ENCODE assay signal across 25 mouse cellular contexts in the genomic region with DNA sequence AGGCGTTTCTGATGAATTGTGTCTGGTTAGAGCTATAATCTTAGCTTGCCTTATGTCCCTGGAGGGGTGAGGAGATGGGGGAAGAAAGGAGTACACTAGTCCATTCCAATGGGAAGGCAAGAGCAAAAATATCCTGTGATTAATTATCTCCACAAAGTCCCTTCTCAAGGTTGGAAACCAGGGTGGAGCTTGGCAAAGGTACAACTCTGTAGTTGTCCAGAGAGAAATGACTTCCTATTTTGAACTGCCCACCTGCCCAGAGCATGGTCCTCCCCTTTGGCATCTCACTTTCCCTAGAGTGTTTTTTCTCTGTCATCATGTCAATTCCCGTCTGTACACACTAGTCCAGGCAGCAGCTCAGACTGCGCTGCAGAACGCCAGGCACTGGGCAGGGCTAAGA. TPM values are rescaled to one million over a fixed set of nuclear protein-coding genes. Genes with fewer than 3 reads are reported as not detected.
A peak's percentile ranks its signal among the peaks of the same experiment; 100 is the strongest.
DNase-seq lines count a peak whose midpoint lies in the region; ATAC-seq and TF ChIP-seq lines count a peak whose summit lies in the region.
"Had no signal": no experiment of that assay in that cellular context is flagged by ENCODE, and none has a peak within 500 bp of the region (broad histone marks: within the 10 kb centered on the region; RNA-seq: fewer than 3 reads in every experiment).

A gene (minus strand): TSS at position 127 of the 400 bp plus-strand sequence.

- no peak for TF ChIP-seq EP300 in lung, postnatal 0 days (IDR thresholded peaks at IDR 0.05)

- H3K36me3 ChIP-seq in midbrain, embryonic 16.5 days (ENCODE audit: control insufficient read depth, insufficient read depth, low read length), result no peaks in the 10 kb centered on the region
- no peaks in the 10 kb centered on the region for H3K36me3 ChIP-seq in midbrain, postnatal 0 days (ENCODE audit: insufficient read depth, low read length)
- H3K36me3 ChIP-seq in lung, postnatal 0 days (ENCODE audit: insufficient read depth, low read length), result no peaks in the 10 kb centered on the region
- H3K36me3 ChIP-seq: forebrain, embryonic 10.5 days; heart, embryonic 15.5 days; hindbrain, embryonic 15.5 days; limb, embryonic 10.5 days had no signal

- DNase-seq in gastrocnemius, postnatal 25 days, result peak; percentile 12
- no peak for DNase-seq in gastrocnemius, adult 8-10 months (ENCODE audit: low spot score in 2 of 2)
- no peak for DNase-seq in midbrain, postnatal 0 days (ENCODE audit: low spot score)
- DNase-seq in lung, postnatal 0 days (ENCODE audit: low spot score), result peak; percentile 18
- no peak for DNase-seq in right cerebral cortex, adult 2 months (ENCODE audit: low spot score in 2 of 2)
- DNase-seq in Muller cell, postnatal 12 days (ENCODE audit: inconsistent ontology term), result no peak
- DNase-seq: cerebellum, postnatal 14 days; forebrain, postnatal 0 days; heart, postnatal 4 days; layer of hippocampus, adult 9-11 months; liver, postnatal 0 days had no signal

- WGBS in midbrain, embryonic 16.5 days, result 94% methylated on average over 4 of the region's 4 CpGs
- 93% methylated on average over 4 of the region's 4 CpGs for WGBS in midbrain, postnatal 0 days
- WGBS in lung, postnatal 0 days, result 53% methylated on average over 4 of the region's 4 CpGs

- no peaks in the 10 kb centered on the region for H3K27me3 ChIP-seq in midbrain, embryonic 16.5 days (ENCODE audit: control insufficient read depth, insufficient read depth, low read depth, low read length)
- no peaks in the 10 kb centered on the region for H3K27me3 ChIP-seq in midbrain, postnatal 0 days (ENCODE audit: insufficient read depth, low read length)
- no peaks in the 10 kb centered on the region for H3K27me3 ChIP-seq in lung, postnatal 0 days (replicated peaks; ENCODE audit: insufficient read depth, low read length)
- H3K27me3 ChIP-seq: heart, embryonic 15.5 days; hindbrain, embryonic 15.5 days; megakaryocyte, embryonic 14.5 days; Patski had no signal

- H3K9me3 ChIP-seq in midbrain, embryonic 16.5 days (replicated peaks; ENCODE audit: control insufficient read depth, low read length, poor library complexity, severe bottlenecking), result no peaks in the 10 kb centered on the region
- H3K9me3 ChIP-seq in midbrain, postnatal 0 days (ENCODE audit: low read length), result no peaks in the 10 kb centered on the region
- H3K9me3 ChIP-seq in lung, postnatal 0 days (ENCODE audit: low read length), result no peaks in the 10 kb centered on the region
- H3K9me3 ChIP-seq: forebrain, embryonic 10.5 days; heart, embryonic 15.5 days; hindbrain, embryonic 15.5 days; limb, embryonic 10.5 days; megakaryocyte, embryonic 14.5 days had no signal

- no peak within 1 kb of the TSS for H3K9ac ChIP-seq in midbrain, embryonic 16.5 days (ENCODE audit: low read depth, low read length)
- H3K9ac ChIP-seq in midbrain, postnatal 0 days (replicated peaks; ENCODE audit: low read length, poor library complexity, severe bottlenecking), result no peak within 1 kb of the TSS
- no peak within 1 kb of the TSS for H3K9ac ChIP-seq in lung, postnatal 0 days (replicated peaks; ENCODE audit: low read depth)
- H3K9ac ChIP-seq: forebrain, postnatal 0 days; heart, embryonic 15.5 days; hindbrain, embryonic 15.5 days; liver, postnatal 0 days had no signal

- no peak within 1 kb of the TSS for H3K4me2 ChIP-seq in midbrain, embryonic 16.5 days (ENCODE audit: low read length)
- no peak within 1 kb of the TSS for H3K4me2 ChIP-seq in midbrain, postnatal 0 days (ENCODE audit: low read depth, low read length, poor library complexity, severe bottlenecking)
- H3K4me2 ChIP-seq in lung, postnatal 0 days (replicated peaks; ENCODE audit: low read depth, low read length), result no peak within 1 kb of the TSS
- H3K4me2 ChIP-seq: heart, embryonic 15.5 days; hindbrain, embryonic 15.5 days had no signal

- H3K27ac ChIP-seq in midbrain, embryonic 16.5 days (ENCODE audit: low read length), result peak within 1 kb of the TSS; percentile 4; the same call in 1 of the 2 replicates
- no peak within 1 kb of the TSS for H3K27ac ChIP-seq in midbrain, postnatal 0 days (ENCODE audit: low read depth, low read length)
- H3K27ac ChIP-seq in lung, postnatal 0 days (ENCODE audit: low read length), result 0 out of 2 replicates have a peak within 1 kb of the TSS, but pooled peaks have one; percentile 14
- H3K27ac ChIP-seq: forebrain, embryonic 10.5 days; heart, embryonic 15.5 days; hindbrain, embryonic 15.5 days; limb, embryonic 10.5 days; stomach, postnatal 0 days had no signal

- no peak within 1 kb of the TSS for H3K4me3 ChIP-seq in midbrain, embryonic 16.5 days (ENCODE audit: low read depth, low read length)
- H3K4me3 ChIP-seq in midbrain, postnatal 0 days (ENCODE audit: low read depth, low read length), result no peak within 1 kb of the TSS
- H3K4me3 ChIP-seq in lung, postnatal 0 days (ENCODE audit: low read depth, low read length), result no peak within 1 kb of the TSS
- H3K4me3 ChIP-seq: forebrain, embryonic 10.5 days; heart, embryonic 15.5 days; hindbrain, embryonic 15.5 days; limb, embryonic 10.5 days; megakaryocyte, embryonic 14.5 days had no signal

- no peak for ATAC-seq in midbrain, embryonic 16.5 days
- no peak for ATAC-seq in midbrain, postnatal 0 days (ENCODE audit: low FRiP score)
- peak; percentile 31; the same call in 1 of the 2 replicates for ATAC-seq in lung, postnatal 0 days
- ATAC-seq: forebrain, postnatal 0 days; intestine, postnatal 0 days; liver, postnatal 0 days; Patski had no signal

- peaks cover 5% of the 10 kb centered on the region for H3K4me1 ChIP-seq in midbrain, embryonic 16.5 days (ENCODE audit: control insufficient read depth, insufficient read depth, low read length)
- H3K4me1 ChIP-seq in midbrain, postnatal 0 days (ENCODE audit: insufficient read depth, low read length), result peaks cover 3% of the 10 kb centered on the region; the same call in 1 of the 2 replicates
- no peaks in the 10 kb centered on the region for H3K4me1 ChIP-seq in lung, postnatal 0 days (ENCODE audit: insufficient read depth, low read depth, low read length)
- H3K4me1 ChIP-seq: forebrain, embryonic 10.5 days; hindbrain, embryonic 15.5 days; limb, embryonic 10.5 days; megakaryocyte, embryonic 14.5 days had no signal

- TF ChIP-seq CTCF in midbrain, postnatal 0 days (IDR thresholded peaks at IDR 0.05), result no peak
- TF ChIP-seq CTCF in lung, postnatal 0 days (IDR thresholded peaks at IDR 0.05), result no peak

RNA-seq across cellular contexts. Expression of the gene that starts here (rescaled TPM):
- not detected for total RNA-seq in gastrocnemius, postnatal 25 days (2021)
- total RNA-seq in gastrocnemius, adult 8-10 months (2022), result not detected
- polyA plus RNA-seq in midbrain, embryonic 16.5 days (2015; fragmentation: Nextera tagmentation; extraction: Ambion mirVana), result not detected in 2 replicates
- total RNA-seq in midbrain, postnatal 0 days (2014; rRNA removed), result not detected in 2 replicates
- polyA plus RNA-seq in midbrain, postnatal 0 days (2015; fragmentation: Nextera tagmentation; extraction: Ambion mirVana), result not detected in 2 replicates
- polyA plus RNA-seq in lung, postnatal 0 days (2015; fragmentation: Nextera tagmentation; extraction: Ambion mirVana), result 0.04 and 0.13 TPM in 2 replicates
- total RNA-seq: forebrain, postnatal 0 days; heart, adult 8-10 months; heart, postnatal 4 days; left cerebral cortex, adult 8-10 months; liver, adult 2 months had no signal
- polyA plus RNA-seq: brain, embryonic 14.5 days; forebrain, embryonic 10.5 days; forebrain, postnatal 0 days; heart, embryonic 15.5 days; hindbrain, embryonic 15.5 days; intestine, postnatal 0 days; limb, embryonic 10.5 days; liver, adult 2 months; liver, postnatal 0 days; Patski; stomach, postnatal 0 days; thymus, postnatal 0 days had no signal

Comparison
In these comparisons a context has a peak if more than half of its experiments do, and no peak if none do; other contexts are left out.
1. Peak in DNase-seq in gastrocnemius, postnatal 25 days; RNA of the gene not detected or under 1 TPM.
2. Peak in DNase-seq, ATAC-seq and H3K27ac ChIP-seq in lung, postnatal 0 days; RNA of the gene not detected or under 1 TPM.